In genomic region chr5:119062478-119062877, GRCm38 (mm10) we compare ENCODE assay signal across 22 mouse cellular contexts.
A peak's percentile ranks its signal among the peaks of the same experiment; 100 is the strongest.
DNase-seq lines count a peak whose midpoint lies in the region; ATAC-seq and TF ChIP-seq lines count a peak whose summit lies in the region.
"Had no signal": no experiment of that assay in that cellular context is flagged by ENCODE, and none has a peak within 500 bp of the region (broad histone marks: within the 10 kb centered on the region; RNA-seq: fewer than 3 reads in every experiment).

No protein-coding gene starts in this region.

- H3K4me1 ChIP-seq in forebrain, embryonic 14.5 days (ENCODE audit: control insufficient read depth, insufficient read depth, low read length), result 0 out of 2 replicates have a peak, but pooled peaks cover 2% of the 10 kb centered on the region
- no peaks in the 10 kb centered on the region for H3K4me1 ChIP-seq in forebrain, embryonic 15.5 days
- no peaks in the 10 kb centered on the region for H3K4me1 ChIP-seq in stomach, postnatal 0 days (replicated peaks; ENCODE audit: control insufficient read depth, insufficient read depth)

- TF ChIP-seq EP300 in stomach, postnatal 0 days (optimal IDR thresholded peaks at IDR 0.05), result no peak

- TF ChIP-seq POLR2A in brain, embryonic 14.5 days (IDR thresholded peaks at IDR 0.05; ENCODE audit: borderline replicate concordance, extremely low read depth, insufficient read depth, insufficient read length, poor library complexity, severe bottlenecking), result no peak

- no peaks in the 10 kb centered on the region for H3K27me3 ChIP-seq in forebrain, embryonic 14.5 days (replicated peaks; ENCODE audit: control insufficient read depth, insufficient read depth, low read length)
- H3K27me3 ChIP-seq in forebrain, embryonic 15.5 days, result no peaks in the 10 kb centered on the region
- no peaks in the 10 kb centered on the region for H3K27me3 ChIP-seq in stomach, postnatal 0 days (ENCODE audit: control insufficient read depth, insufficient read depth, low read length)
- H3K27me3 ChIP-seq: CH12.LX had no signal

- ATAC-seq in forebrain, embryonic 14.5 days, result no peak
- no peak for ATAC-seq in forebrain, embryonic 15.5 days (replicated peaks)
- ATAC-seq in stomach, postnatal 0 days (ENCODE audit: low FRiP score, low TSS enrichment), result no peak
- ATAC-seq: activated CD4-positive, CD25-positive, alpha-beta regulatory T cell, adult 4 months; CD4-positive, CD25-positive, alpha-beta regulatory T cell, adult 4 months; Patski had no signal

- peak; percentile 52 for DNase-seq in forebrain, embryonic 14.5 days (ENCODE audit: low spot score)
- peak; percentile 81 for DNase-seq in heart, adult 11 months
- no peak for DNase-seq in heart, postnatal 10 days
- DNase-seq in brain, embryonic 14.5 days (ENCODE audit: low read depth), result peak; percentile 70
- DNase-seq in stomach, postnatal 0 days (ENCODE audit: low spot score), result no peak
- DNase-seq: adrenal gland, adult 2 months; adrenal gland, adult 8-10 months; adrenal gland, postnatal 10 days; adrenal gland, postnatal 14 days; adrenal gland, postnatal 25 days; adrenal gland, postnatal 36 days; B cell, adult 2 months; cerebellum, adult 11 months; cerebellum, adult 11-12 months; cerebellum, adult 18-20 months; cerebellum, adult 2 months had no signal

- H3K4me3 ChIP-seq in forebrain, embryonic 14.5 days (ENCODE audit: low read depth, low read length), result no peak overlapping the region
- no peak overlapping the region for H3K4me3 ChIP-seq in forebrain, embryonic 15.5 days
- H3K4me3 ChIP-seq in stomach, postnatal 0 days (ENCODE audit: low read depth, low read length), result no peak overlapping the region

- H3K9me3 ChIP-seq in forebrain, embryonic 14.5 days (replicated peaks; ENCODE audit: control insufficient read depth, low read length), result no peaks in the 10 kb centered on the region
- H3K9me3 ChIP-seq in forebrain, embryonic 15.5 days, result no peaks in the 10 kb centered on the region
- H3K9me3 ChIP-seq in stomach, postnatal 0 days (ENCODE audit: control insufficient read depth, low read length), result no peaks in the 10 kb centered on the region

- no peak overlapping the region for H3K27ac ChIP-seq in forebrain, embryonic 14.5 days (ENCODE audit: low read depth, low read length)
- H3K27ac ChIP-seq in forebrain, embryonic 15.5 days (replicated peaks), result no peak overlapping the region
- H3K27ac ChIP-seq in stomach, postnatal 0 days (replicated peaks), result no peak overlapping the region

- H3K9ac ChIP-seq in forebrain, embryonic 14.5 days (ENCODE audit: low read length), result no peak overlapping the region
- no peak overlapping the region for H3K9ac ChIP-seq in forebrain, embryonic 15.5 days (replicated peaks)
- H3K9ac ChIP-seq in stomach, postnatal 0 days (ENCODE audit: low read length), result no peak overlapping the region

- intact Hi-C loops in heart, postnatal 10 days (cut with DNase I), result no loop called here

- no peak overlapping the region for H3K4me2 ChIP-seq in forebrain, embryonic 14.5 days (ENCODE audit: low read length)
- H3K4me2 ChIP-seq in forebrain, embryonic 15.5 days (replicated peaks), result no peak overlapping the region
- H3K4me2 ChIP-seq in stomach, postnatal 0 days (replicated peaks; ENCODE audit: low read depth), result no peak overlapping the region

- no peak for TF ChIP-seq CTCF in brain, embryonic 14.5 days (IDR thresholded peaks at IDR 0.05; ENCODE audit: borderline replicate concordance, extremely low read depth, insufficient read depth, insufficient read length)
- TF ChIP-seq CTCF in stomach, postnatal 0 days (IDR thresholded peaks at IDR 0.05; ENCODE audit: low read depth), result no peak

- WGBS in forebrain, embryonic 14.5 days, result 62% methylated on average over 11 of the region's 11 CpGs
- 48% methylated on average over 11 of the region's 11 CpGs for WGBS in forebrain, embryonic 15.5 days
- WGBS in stomach, postnatal 0 days, result 88% methylated on average over 11 of the region's 11 CpGs

- H3K36me3 ChIP-seq in forebrain, embryonic 14.5 days (ENCODE audit: control insufficient read depth, insufficient read depth, low read length), result no peaks in the 10 kb centered on the region
- H3K36me3 ChIP-seq in forebrain, embryonic 15.5 days, result no peaks in the 10 kb centered on the region
- no peaks in the 10 kb centered on the region for H3K36me3 ChIP-seq in stomach, postnatal 0 days (ENCODE audit: control insufficient read depth, insufficient read depth, low read length)
- H3K36me3 ChIP-seq: G1E had no signal

Comparison
In these comparisons a context has a peak if more than half of its experiments do, and no peak if none do; other contexts are left out.
1. DNase-seq: peak in forebrain, embryonic 14.5 days (single experiment), heart, adult 11 months (single experiment) and brain, embryonic 14.5 days (single experiment); none in heart, postnatal 10 days (0 of 2) and stomach, postnatal 0 days (single experiment).